8 mouse cellular contexts compared by ENCODE assay signal in genomic region chr10:117393196-117393890, GRCm38 (mm10). TPM values are rescaled to one million over a fixed set of nuclear protein-coding genes. Genes with fewer than 3 reads are reported as not detected.
DNase-seq lines count a peak whose midpoint lies in the region; ATAC-seq and TF ChIP-seq lines count a peak whose summit lies in the region.

No protein-coding gene starts in this region.

- peak overlapping the region; percentile 87 for H3K4me2 ChIP-seq in heart, embryonic 11.5 days
- peak overlapping the region; percentile 68 for H3K4me2 ChIP-seq in kidney, embryonic 14.5 days (replicated peaks; ENCODE audit: low read depth, low read length)
- peak overlapping the region; percentile 54 for H3K4me2 ChIP-seq in stomach, embryonic 14.5 days (replicated peaks; ENCODE audit: low read depth, low read length)

- TF ChIP-seq CTCF in brain, embryonic 14.5 days (IDR thresholded peaks at IDR 0.05; ENCODE audit: borderline replicate concordance, extremely low read depth, insufficient read depth, insufficient read length), result no peak

- H3K9ac ChIP-seq in heart, embryonic 11.5 days (ENCODE audit: low read depth, low read length), result peak overlapping the region; percentile 74
- peak overlapping the region; percentile 55 for H3K9ac ChIP-seq in kidney, embryonic 14.5 days (ENCODE audit: low read depth, low read length)
- no peak overlapping the region; the same call in 1 of the 2 replicates for H3K9ac ChIP-seq in stomach, embryonic 14.5 days (replicated peaks; ENCODE audit: low read depth, low read length)

- WGBS in heart, embryonic 11.5 days (ENCODE audit: insufficient replicate concordance), result 1% methylated on average over 27 of the region's 27 CpGs
- 2% methylated on average over 24 of the region's 27 CpGs for WGBS in kidney, embryonic 14.5 days
- 3% methylated on average over 22 of the region's 27 CpGs for WGBS in stomach, embryonic 14.5 days

- DNase-seq in gastrocnemius, adult 18-20 months (ENCODE audit: low spot score), result peak; percentile 6
- DNase-seq in gastrocnemius, postnatal 14 days, result no peak
- DNase-seq in brain, embryonic 14.5 days (ENCODE audit: low read depth), result peak; percentile 59
- peak; percentile 62 to 63 for DNase-seq in lung, postnatal 4 days
- DNase-seq in right cerebral cortex, adult 2 months (ENCODE audit: low spot score in 2 of 2), result no peak

- H3K27ac ChIP-seq in heart, embryonic 11.5 days (ENCODE audit: low read depth, low read length), result peak overlapping the region; percentile 46; the same call in 1 of the 2 replicates
- H3K27ac ChIP-seq in kidney, embryonic 14.5 days (ENCODE audit: low read depth, low read length), result 0 out of 2 replicates have a peak overlapping the region, but pooled peaks have one; percentile 11
- H3K27ac ChIP-seq in stomach, embryonic 14.5 days (ENCODE audit: low read length), result no peak overlapping the region

- peak; percentile 49; the same call in 1 of the 2 replicates for ATAC-seq in heart, embryonic 11.5 days (replicated peaks; ENCODE audit: insufficient number of reproducible peaks, low FRiP score, low TSS enrichment)
- peak; percentile 77 for ATAC-seq in kidney, embryonic 14.5 days (ENCODE audit: low FRiP score, low TSS enrichment)
- ATAC-seq in stomach, embryonic 14.5 days (ENCODE audit: insufficient number of reproducible peaks, insufficient read depth, low FRiP score, low read depth), result peak; percentile 64; the same call in 1 of the 2 replicates

- no peaks in the 10 kb centered on the region for H3K27me3 ChIP-seq in heart, embryonic 11.5 days (ENCODE audit: control insufficient read depth, insufficient read depth, low read length)
- no peaks in the 10 kb centered on the region for H3K27me3 ChIP-seq in kidney, embryonic 14.5 days (ENCODE audit: control insufficient read depth, insufficient read depth, low read length)
- no peaks in the 10 kb centered on the region for H3K27me3 ChIP-seq in stomach, embryonic 14.5 days (ENCODE audit: control insufficient read depth, insufficient read depth, low read length)

- H3K36me3 ChIP-seq in heart, embryonic 11.5 days (ENCODE audit: control insufficient read depth, insufficient read depth, low read length), result no peaks in the 10 kb centered on the region
- H3K36me3 ChIP-seq in kidney, embryonic 14.5 days (ENCODE audit: control insufficient read depth, insufficient read depth, low read length), result no peaks in the 10 kb centered on the region
- H3K36me3 ChIP-seq in stomach, embryonic 14.5 days (ENCODE audit: control insufficient read depth, insufficient read depth, low read length), result no peaks in the 10 kb centered on the region

- TF ChIP-seq POLR2A in brain, embryonic 14.5 days (IDR thresholded peaks at IDR 0.05; ENCODE audit: borderline replicate concordance, extremely low read depth, insufficient read depth, insufficient read length, poor library complexity, severe bottlenecking), result no peak

- no peaks in the 10 kb centered on the region for H3K9me3 ChIP-seq in heart, embryonic 11.5 days (replicated peaks; ENCODE audit: control insufficient read depth, low read length)
- H3K9me3 ChIP-seq in kidney, embryonic 14.5 days (ENCODE audit: control insufficient read depth, low read length), result no peaks in the 10 kb centered on the region
- no peaks in the 10 kb centered on the region for H3K9me3 ChIP-seq in stomach, embryonic 14.5 days (ENCODE audit: control insufficient read depth, low read depth, low read length)

- peak overlapping the region; percentile 49 for H3K4me3 ChIP-seq in heart, embryonic 11.5 days (ENCODE audit: low read depth, low read length)
- H3K4me3 ChIP-seq in kidney, embryonic 14.5 days (ENCODE audit: low read length), result peak overlapping the region; percentile 38
- H3K4me3 ChIP-seq in stomach, embryonic 14.5 days (ENCODE audit: low read depth, low read length), result peak overlapping the region; percentile 24

- no peaks in the 10 kb centered on the region for H3K4me1 ChIP-seq in heart, embryonic 11.5 days (ENCODE audit: control insufficient read depth, insufficient read depth, low read length)
- peaks cover 4% of the 10 kb centered on the region; the same call in 1 of the 2 replicates for H3K4me1 ChIP-seq in kidney, embryonic 14.5 days (ENCODE audit: control insufficient read depth, insufficient read depth, low read length)
- H3K4me1 ChIP-seq in stomach, embryonic 14.5 days (ENCODE audit: control insufficient read depth, insufficient read depth, low read length), result no peaks in the 10 kb centered on the region

- intact Hi-C loops in gastrocnemius, postnatal 14 days (cut with DNase I; ENCODE audit: low total_unique reads), result no loop called here

RNA-seq across cellular contexts. Expression of gene Cpsf6, which starts 13.5 kb away (rescaled TPM):
- total RNA-seq in gastrocnemius, adult 18-20 months (2021), result 10 to 100 TPM; 18.1 to 22.0 TPM
- total RNA-seq in gastrocnemius, postnatal 14 days (2021), result 10 to 100 TPM; 25.3 to 29.0 TPM
- polyA plus RNA-seq in brain, embryonic 14.5 days (2012; rRNA removed), result 149 and 198 TPM in 2 replicates
- polyA plus RNA-seq in heart, embryonic 11.5 days (2014; fragmentation: Nextera tagmentation; extraction: Ambion mirVana), result 97.9 and 117 TPM in 2 replicates
- polyA plus RNA-seq in kidney, embryonic 14.5 days (2014; fragmentation: Nextera tagmentation; extraction: Ambion mirVana), result 166 and 208 TPM in 2 replicates
- 173 and 185 TPM in 2 replicates for polyA plus RNA-seq in stomach, embryonic 14.5 days (2014; fragmentation: Nextera tagmentation; extraction: Ambion mirVana)

Comparison
In these comparisons a context has a peak if more than half of its experiments do, and no peak if none do; other contexts are left out.
1. DNase-seq: peak in gastrocnemius, adult 18-20 months (single experiment), brain, embryonic 14.5 days (single experiment) and lung, postnatal 4 days (2 of 2); none in gastrocnemius, postnatal 14 days (single experiment) and right cerebral cortex, adult 2 months (0 of 2).
2. Peak in every context shown above with its lines, with median percentiles within 50 percentile points of each other: ATAC-seq, H3K4me2 ChIP-seq and H3K4me3 ChIP-seq.